Mouse (Mus musculus): ENCODE data around the gene Aars2.
A peak's percentile ranks its signal among the peaks of the same experiment; 100 is the strongest.

Aars2 gene

GRCm38 (mm10) chr17:45559732-45560525 is 53.3 kb downstream of the Aars2 start:
- DNase-seq: peak; percentile 70

DNA sequence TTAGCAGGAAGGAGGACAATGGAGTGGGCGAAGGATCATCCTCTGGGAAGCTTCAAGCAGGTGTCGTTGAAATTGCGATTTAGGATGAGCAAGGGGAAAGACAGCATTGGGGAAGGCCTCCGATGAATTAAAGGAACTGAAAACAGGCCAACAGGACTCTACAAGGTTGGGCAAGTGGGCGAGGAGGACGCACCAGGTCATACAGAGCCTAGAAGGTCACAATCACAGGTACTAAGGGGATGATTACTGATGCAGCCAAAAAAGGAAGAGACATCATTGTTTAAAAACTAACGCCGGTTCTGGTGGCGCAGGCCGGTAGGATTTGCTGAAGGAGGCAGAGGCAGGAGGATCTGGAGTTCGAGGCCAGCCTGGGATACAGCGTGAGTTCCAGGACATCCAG is 56.6 kb downstream of the Aars2 start:
- DNase-seq: no peak

DNA sequence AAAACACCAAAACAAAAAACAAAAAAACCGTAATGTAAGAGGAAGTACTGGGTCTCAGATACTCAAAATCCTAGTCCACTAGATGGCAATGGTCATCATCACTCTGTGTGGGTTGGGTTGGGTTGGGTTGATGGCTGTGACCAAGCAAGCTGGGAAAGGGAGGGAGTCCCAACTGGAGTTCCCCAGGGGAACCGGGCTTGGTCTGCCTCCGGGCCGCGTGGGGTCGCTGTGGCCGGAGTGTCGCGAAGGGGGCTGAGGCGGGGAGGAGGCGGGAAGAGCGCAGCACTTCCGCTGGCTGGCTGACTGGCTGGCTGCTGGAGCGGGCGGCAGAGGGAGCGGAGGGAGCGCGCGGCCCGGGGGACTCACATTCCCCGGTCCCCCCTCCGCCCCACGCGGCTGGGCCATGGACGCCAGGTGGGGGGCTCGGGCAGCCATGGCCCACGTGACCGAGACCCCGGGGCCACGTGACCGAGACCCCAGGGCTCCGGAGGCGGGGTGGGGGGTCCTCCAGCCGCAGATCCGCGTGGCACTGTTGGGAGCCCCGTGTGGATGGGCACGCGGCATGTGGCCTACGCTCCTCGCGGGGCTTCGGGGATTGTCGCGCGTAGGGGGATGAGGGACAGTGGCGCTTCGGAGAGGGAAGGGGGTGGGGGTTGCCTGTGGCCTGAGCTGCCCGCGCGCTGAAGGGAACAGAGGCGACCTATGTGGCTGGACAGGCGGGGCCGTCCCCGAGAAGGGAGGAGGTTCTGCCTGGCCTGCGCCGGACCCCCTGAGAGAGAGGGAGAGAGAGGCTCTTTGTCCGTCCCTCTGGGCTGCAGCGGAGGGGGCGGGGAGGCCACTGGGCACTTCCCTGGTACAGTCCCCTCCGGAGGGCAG is 57.3 kb downstream of the Aars2 start, which contains the start of gene Slc35b2:
Slc35b2 (plus strand) TSS at position 220 of the 876 bp plus-strand sequence.
- peak; percentile 90 for DNase-seq

DNA sequence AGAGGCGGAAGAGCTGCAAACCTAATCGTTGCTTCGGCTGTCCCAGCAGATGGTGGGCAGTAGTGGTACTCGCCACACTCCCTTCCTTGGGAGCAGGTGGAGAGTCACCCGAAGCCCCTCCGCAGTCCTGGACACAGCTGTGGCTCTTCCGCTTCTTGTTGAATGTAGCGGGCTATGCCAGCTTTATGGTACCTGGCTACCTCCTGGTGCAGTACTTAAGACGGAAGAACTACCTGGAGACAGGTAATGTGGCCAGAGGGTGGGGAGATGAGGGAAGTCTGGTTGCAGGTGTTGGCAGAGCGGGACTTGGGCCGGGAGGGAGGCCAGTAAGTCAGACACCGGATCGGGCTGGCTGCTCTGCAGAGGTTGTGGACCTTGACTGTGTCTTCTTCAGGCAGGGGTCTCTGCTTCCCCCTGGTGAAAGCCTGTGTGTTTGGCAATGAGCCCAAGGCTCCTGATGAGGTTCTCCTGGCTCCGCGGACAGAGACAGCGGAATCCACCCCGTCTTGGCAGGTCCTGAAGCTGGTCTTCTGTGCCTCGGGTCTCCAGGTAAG is 58.0 kb downstream of the Aars2 start:
- no peak for DNase-seq

GRCm38 (mm10) chr17:45565103-45565502 is 58.5 kb downstream of the Aars2 start:
- no peak for DNase-seq

- no peak for DNase-seq
Observed at GRCm38 (mm10) chr17:45566031-45566359, 59.4 kb downstream of the Aars2 start.

- no peak for DNase-seq
Observed at GRCm38 (mm10) chr17:45566360-45567161, 59.9 kb downstream of the Aars2 start.

DNA sequence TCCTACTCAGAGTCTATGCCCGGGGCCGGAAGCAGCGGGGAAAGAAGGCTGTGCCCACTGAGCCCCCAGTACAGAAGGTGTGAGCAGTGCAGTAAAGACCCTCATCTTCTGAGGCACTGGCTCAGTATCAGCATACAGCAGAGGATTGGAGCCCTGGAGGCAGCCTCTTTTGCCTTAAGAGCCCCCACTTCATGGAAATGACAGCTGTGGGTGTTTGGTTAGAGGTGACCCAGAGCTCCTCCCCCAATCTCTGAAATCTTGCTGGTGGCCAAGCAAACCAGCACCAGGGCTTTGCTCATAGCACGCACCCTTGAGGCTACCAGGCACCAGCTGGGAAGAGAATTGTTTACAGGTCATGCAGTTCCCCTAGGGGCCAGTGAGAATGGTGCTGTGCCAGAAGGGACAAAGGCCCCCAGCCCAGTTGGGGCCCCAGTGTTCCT is 60.5 kb downstream of the Aars2 start:
- DNase-seq: no peak

DNA sequence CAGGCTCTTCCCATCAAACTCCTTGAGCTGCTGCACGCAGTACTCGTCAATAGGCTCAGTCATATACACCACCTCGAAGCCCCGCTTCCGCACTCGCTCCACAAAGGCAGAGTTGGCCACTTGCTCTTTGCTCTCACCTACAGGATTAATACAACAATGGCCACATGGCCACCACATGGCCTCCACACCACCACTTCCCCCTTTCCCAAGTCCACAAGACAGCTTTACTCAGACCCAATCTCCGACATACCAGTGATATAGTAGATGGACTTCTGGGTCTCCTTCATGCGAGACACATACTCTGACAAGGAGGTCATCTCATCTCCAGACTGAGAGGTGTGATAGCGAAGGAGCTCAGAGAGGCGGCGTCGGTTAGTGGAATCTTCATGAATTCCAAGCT is 62.3 kb downstream of the Aars2 start:
- no peak for DNase-seq

GRCm38 (mm10) chr17:45569999-45570398 is 63.4 kb downstream of the Aars2 start:
- no peak for DNase-seq
